Mouse (Mus musculus): ENCODE data around the gene Adora2b. TPM values are rescaled to one million over a fixed set of nuclear protein-coding genes. Genes with fewer than 3 reads are reported as not detected.
"Not testable (repeated sequence)": the region's sequence is repeated elsewhere in the genome, so short reads cannot be mapped to it uniquely, and the experiment has no call there.

The Adora2b gene
- polyA plus RNA-seq, 1 experiment = 0.09 TPM

GRCm38 (mm10) chr11:62269097-62269496 lies 20.3 kb downstream of the Adora2b start:
- H3K4me1 ChIP-seq (ENCODE audit: control insufficient read depth) = no peaks in the 10 kb centered on the region
- no peaks in the 10 kb centered on the region for H3K27me3 ChIP-seq (ENCODE audit: control insufficient read depth)
- no peaks in the 10 kb centered on the region; the same call in none of the 2 replicates for H3K36me3 ChIP-seq (ENCODE audit: control insufficient read depth)
- no peak for TF ChIP-seq GATA1 (IDR thresholded peaks at IDR 0.05; ENCODE audit: low read length)
- no peak for TF ChIP-seq TAL1 (IDR thresholded peaks at IDR 0.05; ENCODE audit: low read length)
- no peak overlapping the region for H3K4me3 ChIP-seq (replicated peaks)
- no peaks in the 10 kb centered on the region for H3K9me3 ChIP-seq (ENCODE audit: control insufficient read depth, low read length)

DNA sequence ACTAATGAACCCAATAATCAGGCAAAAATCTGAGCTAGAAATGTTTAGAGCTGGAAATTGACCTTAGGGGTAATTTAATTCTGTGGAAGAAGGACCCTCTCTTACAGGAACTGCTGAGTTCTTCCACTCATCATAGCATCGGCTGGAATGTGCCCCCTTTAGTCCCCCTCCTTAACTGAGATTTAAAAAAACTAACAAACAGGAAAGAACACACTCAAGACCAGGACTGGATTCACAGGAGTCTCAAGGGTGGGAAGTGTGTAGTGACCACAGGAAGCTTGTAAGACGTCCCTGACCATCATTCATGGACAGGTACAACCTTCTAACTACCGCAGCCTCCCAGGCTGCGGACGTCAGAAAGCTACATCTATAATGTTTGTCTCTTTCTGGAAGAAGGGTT lies 22.1 kb downstream of the Adora2b start:
- Histone ChIP-seq H3K4me1 (ENCODE audit: control insufficient read depth) (no peaks in the 10 kb centered on the region), H3K4me3 (replicated peaks) (no peak overlapping the region), H3K27me3 (ENCODE audit: control insufficient read depth) (no peaks in the 10 kb centered on the region), H3K9me3 (ENCODE audit: control insufficient read depth, low read length) (no peaks in the 10 kb centered on the region), H3K36me3 (ENCODE audit: control insufficient read depth) (no peaks in the 10 kb centered on the region; the same call in none of the 2 replicates)
- no peak for TF ChIP-seq GATA1 (IDR thresholded peaks at IDR 0.05; ENCODE audit: low read length)
- no peak for TF ChIP-seq TAL1 (IDR thresholded peaks at IDR 0.05; ENCODE audit: low read length)

- no peak for TF ChIP-seq GATA1 (IDR thresholded peaks at IDR 0.05; ENCODE audit: low read length)
- TF ChIP-seq TAL1 (IDR thresholded peaks at IDR 0.05; ENCODE audit: low read length) = no peak
- Histone ChIP-seq H3K36me3 (ENCODE audit: control insufficient read depth) (no peaks in the 10 kb centered on the region), H3K27me3 (ENCODE audit: control insufficient read depth) (no peaks in the 10 kb centered on the region), H3K9me3 (ENCODE audit: control insufficient read depth, low read length) (no peaks in the 10 kb centered on the region), H3K4me1 (ENCODE audit: control insufficient read depth) (peaks cover 34% of the 10 kb centered on the region), H3K4me3 (replicated peaks) (no peak overlapping the region)
These were observed 28.3 kb downstream of the Adora2b start for GRCm38 (mm10) chr11:62277086-62277485.

DNA sequence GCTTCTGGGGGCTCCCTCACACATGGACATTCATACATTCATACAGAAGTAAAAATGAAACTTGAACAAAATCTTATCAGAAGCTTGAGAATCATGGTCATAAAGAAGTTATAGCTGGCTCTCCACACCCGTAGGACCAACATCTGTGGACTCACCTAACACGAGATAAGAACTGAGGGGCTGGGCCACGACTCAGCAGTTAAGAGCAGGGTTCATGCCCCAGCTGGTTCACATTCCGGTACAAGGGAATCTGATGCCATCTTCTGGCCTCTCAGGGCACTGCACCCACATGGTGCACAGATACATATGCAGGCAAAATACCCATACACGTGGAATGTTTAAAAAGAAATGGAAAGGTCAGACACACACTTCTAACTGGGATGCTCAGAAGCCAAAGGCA lies 29.2 kb downstream of the Adora2b start:
- H3K4me1 ChIP-seq (ENCODE audit: control insufficient read depth) = peaks cover 36% of the 10 kb centered on the region
- H3K4me3 ChIP-seq (replicated peaks) = peak overlapping the region; percentile 17
- TF ChIP-seq TAL1 (IDR thresholded peaks at IDR 0.05; ENCODE audit: low read length) (peak; percentile 42; the same call in 1 of the 3 replicates), GATA1 (IDR thresholded peaks at IDR 0.05; ENCODE audit: low read length) (peak; percentile 37; the same call in 1 of the 2 replicates)
- H3K9me3 ChIP-seq (ENCODE audit: control insufficient read depth, low read length) = no peaks in the 10 kb centered on the region
- H3K36me3 ChIP-seq (ENCODE audit: control insufficient read depth) = peaks cover 3% of the 10 kb centered on the region; the same call in 1 of the 2 replicates
- H3K27me3 ChIP-seq (ENCODE audit: control insufficient read depth) = no peaks in the 10 kb centered on the region

- Histone ChIP-seq H3K4me1 (ENCODE audit: control insufficient read depth) (peaks cover 36% of the 10 kb centered on the region), H3K27me3 (ENCODE audit: control insufficient read depth) (no peaks in the 10 kb centered on the region), H3K9me3 (ENCODE audit: control insufficient read depth, low read length) (no peaks in the 10 kb centered on the region), H3K36me3 (ENCODE audit: control insufficient read depth) (peaks cover 23% of the 10 kb centered on the region), H3K4me3 (replicated peaks) (peak within 1 kb of the TSS; percentile 88)
- TF ChIP-seq GATA1 (IDR thresholded peaks at IDR 0.05; ENCODE audit: low read length) = no peak
- TF ChIP-seq TAL1 (IDR thresholded peaks at IDR 0.05; ENCODE audit: low read length) = no peak
These were observed 32.2 kb downstream of the Adora2b start, which contains the start of the genes Zswim7 and Ttc19 for GRCm38 (mm10) chr11:62280675-62281600. Zswim7 (minus strand) TSS chr11:62281375. Ttc19 (plus strand) TSS chr11:62281473.

DNA sequence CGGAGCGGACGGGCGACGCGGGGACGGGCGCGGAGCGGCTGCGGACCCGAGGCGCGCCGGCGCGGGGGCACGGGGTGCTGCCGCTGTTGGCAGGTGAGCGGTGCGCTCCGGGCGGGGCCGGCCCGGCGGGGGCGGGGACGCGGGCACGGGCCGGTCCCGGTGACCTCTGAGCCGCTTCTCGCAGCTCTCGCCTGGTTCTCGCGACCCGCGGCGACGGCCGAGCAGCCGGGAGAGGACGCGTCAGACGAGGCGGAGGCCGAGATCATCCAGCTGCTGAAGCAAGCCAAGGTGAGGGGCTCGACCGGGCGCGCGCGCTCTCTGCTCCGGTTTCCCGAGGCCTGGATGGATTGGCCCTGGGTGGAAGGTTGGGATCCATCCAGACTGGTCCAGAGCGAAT lies 32.8 kb downstream of the Adora2b start:
- Histone ChIP-seq H3K4me1 (ENCODE audit: control insufficient read depth) (peaks cover 36% of the 10 kb centered on the region), H3K4me3 (replicated peaks) (peak overlapping the region; percentile 88), H3K36me3 (ENCODE audit: control insufficient read depth) (peaks cover 25% of the 10 kb centered on the region)

GRCm38 (mm10) chr11:62284020-62284419 lies 35.2 kb downstream of the Adora2b start:
- not testable (repeated sequence) for H3K9me3 ChIP-seq (ENCODE audit: control insufficient read depth, low read length); H3K4me3 ChIP-seq (replicated peaks); H3K27me3 ChIP-seq (ENCODE audit: control insufficient read depth)
- H3K4me1 ChIP-seq (ENCODE audit: control insufficient read depth) = peaks cover 20% of the 10 kb centered on the region
- peaks cover 36% of the 10 kb centered on the region for H3K36me3 ChIP-seq (ENCODE audit: control insufficient read depth)

More for the DNA sequence above, 32.8 kb downstream of the Adora2b start:
- TF ChIP-seq TAL1 (IDR thresholded peaks at IDR 0.05; ENCODE audit: low read length) = no peak
- no peak for TF ChIP-seq GATA1 (IDR thresholded peaks at IDR 0.05; ENCODE audit: low read length)
- Histone ChIP-seq H3K27me3 (ENCODE audit: control insufficient read depth) (no peaks in the 10 kb centered on the region), H3K9me3 (ENCODE audit: control insufficient read depth, low read length) (no peaks in the 10 kb centered on the region)

- Histone ChIP-seq H3K4me1 (ENCODE audit: control insufficient read depth) (peaks cover 16% of the 10 kb centered on the region), H3K27me3 (ENCODE audit: control insufficient read depth) (no peaks in the 10 kb centered on the region), H3K36me3 (ENCODE audit: control insufficient read depth) (peaks cover 38% of the 10 kb centered on the region), H3K9me3 (ENCODE audit: control insufficient read depth, low read length) (no peaks in the 10 kb centered on the region), H3K4me3 (replicated peaks) (no peak overlapping the region)
- TF ChIP-seq GATA1 (IDR thresholded peaks at IDR 0.05; ENCODE audit: low read length) (no peak), TAL1 (IDR thresholded peaks at IDR 0.05; ENCODE audit: low read length) (no peak)
These were observed 36.2 kb downstream of the Adora2b start for GRCm38 (mm10) chr11:62285020-62285419.

DNA sequence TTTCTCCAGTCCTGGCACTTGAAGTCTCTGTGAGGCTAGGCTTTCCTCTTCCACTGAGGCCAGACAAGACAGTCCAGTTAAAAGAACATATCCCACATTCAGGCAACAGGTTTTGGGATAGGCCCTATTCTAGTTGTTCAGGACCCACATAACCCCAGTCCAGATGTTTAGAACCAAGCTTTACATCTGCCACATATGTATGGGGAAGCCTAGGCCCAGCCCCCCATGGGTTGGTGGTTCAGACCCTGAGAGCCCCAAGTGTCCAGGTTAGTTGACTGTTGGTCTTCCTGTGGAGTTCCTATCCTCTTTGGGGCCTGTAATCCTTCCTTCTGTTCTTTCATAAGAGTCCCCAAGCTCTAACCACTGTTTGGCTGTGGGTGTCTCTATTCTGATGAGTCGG lies 38.9 kb downstream of the Adora2b start:
- Histone ChIP-seq H3K27me3 (ENCODE audit: control insufficient read depth) (no peaks in the 10 kb centered on the region), H3K9me3 (ENCODE audit: control insufficient read depth, low read length) (no peaks in the 10 kb centered on the region), H3K36me3 (ENCODE audit: control insufficient read depth) (peaks cover 37% of the 10 kb centered on the region), H3K4me3 (replicated peaks) (no peak overlapping the region), H3K4me1 (ENCODE audit: control insufficient read depth) (no peaks in the 10 kb centered on the region; the same call in 1 of the 2 replicates)
- TF ChIP-seq TAL1 (IDR thresholded peaks at IDR 0.05; ENCODE audit: low read length) (no peak), GATA1 (IDR thresholded peaks at IDR 0.05; ENCODE audit: low read length) (no peak)
